Mouse (Mus musculus) hindbrain, embryonic 11.5 days (tissue): ENCODE data around the gene Farsa. TPM values are rescaled to one million over a fixed set of nuclear protein-coding genes. Genes with fewer than 3 reads are reported as not detected.

Experiments used
- ATAC-seq: fragments of 200-750 bp; cut with Nextera tagmentation; 2 replicates; pipeline ENCODE4 v1.8.0; 2017; ENCODE audit warnings: mild to moderate bottlenecking, moderate TSS enrichment, moderate library complexity; ENCODE audit not compliant: low FRiP score
- DNase-seq: peaks from one replicate; pipeline ENCODE4 v3.0.0-alpha.2; 2015; ENCODE audit warnings: low spot score
- H3K27ac ChIP-seq: fragments of 300-500 bp; sonication (generic); 2 replicates; pipeline ENCODE4 v1.5.1; 2014; ENCODE audit warnings: mild to moderate bottlenecking, low read depth, low read length
- H3K27me3 ChIP-seq: fragments of 300-500 bp; sonication (generic); 2 replicates; pipeline ENCODE4 v1.6.1; 2014; ENCODE audit warnings: mild to moderate bottlenecking, low read length, moderate library complexity, mixed read lengths; ENCODE audit not compliant: control insufficient read depth, insufficient read depth
- H3K36me3 ChIP-seq: fragments of 300-500 bp; sonication (generic); 2 replicates; pipeline ENCODE4 v1.6.1; 2014; ENCODE audit warnings: mild to moderate bottlenecking, low read length, moderate library complexity, mixed read lengths; ENCODE audit not compliant: control insufficient read depth, insufficient read depth
- H3K4me1 ChIP-seq: fragments of 300-500 bp; sonication (generic); replicated peaks from 2 replicates; pipeline ENCODE4 v1.6.1; 2014; ENCODE audit warnings: low read length, mixed read lengths; ENCODE audit not compliant: control insufficient read depth, insufficient read depth
- H3K4me2 ChIP-seq: fragments of 300-500 bp; sonication (generic); replicated peaks from 2 replicates; pipeline ENCODE4 v1.6.1; 2014; ENCODE audit warnings: mild to moderate bottlenecking, low read depth, low read length
- H3K4me3 ChIP-seq: fragments of 300-500 bp; sonication (generic); 2 replicates; pipeline ENCODE4 v1.5.1; 2014; ENCODE audit warnings: low read depth, low read length
- H3K9ac ChIP-seq: fragments of 300-500 bp; sonication (generic); 2 replicates; pipeline ENCODE4 v1.6.1; 2014; ENCODE audit warnings: low read depth, low read length
- H3K9me3 ChIP-seq: fragments of 300-500 bp; sonication (generic); 2 replicates; pipeline ENCODE4 v1.6.1; 2016; ENCODE audit warnings: low read length; ENCODE audit not compliant: control insufficient read depth
- WGBS: fragments of 180-500 bp; shearing (Covaris S2); extraction: QIAGEN DNeasy Blood & Tissue Kit; methylation state at CpG from one replicate; pipeline ENCODE4 v1.1.7; 2014; 5-methylcytosine and 5-hydroxymethylcytosine counted together
- polyA plus RNA-seq: library from polyadenylated mRNA; unstranded; fragments of >200 nt; fragmentation: Nextera tagmentation; extraction: Ambion mirVana; gene quantifications from 2 replicates; pipeline ENCODE4 v1.2.1, GENCODE M21; 2014

The Farsa gene
- polyA plus RNA-seq, 1 experiment from 2014 or later = 89.6 TPM

DNA sequence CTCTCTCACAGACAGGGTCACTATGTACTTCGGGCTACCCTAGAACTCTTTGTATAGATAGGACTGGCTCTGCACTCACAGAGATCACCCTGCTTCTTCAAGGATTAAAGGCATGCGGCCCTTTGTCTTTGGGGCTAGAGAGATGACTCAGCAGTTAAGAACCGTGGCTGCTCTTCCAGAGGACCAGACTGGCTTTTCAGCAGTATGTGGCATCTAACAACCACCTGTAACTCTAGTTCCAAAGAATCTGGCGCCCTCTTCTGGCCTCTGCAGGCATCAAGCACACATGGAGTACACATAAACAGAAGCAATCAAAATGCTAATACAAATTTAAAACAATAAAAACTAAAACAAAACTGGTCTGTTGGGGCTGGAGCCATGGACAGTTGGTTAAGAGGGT is 57.2 kb downstream of the Farsa start:
- Histone ChIP-seq H3K4me1 (0 out of 2 replicates have a peak, but pooled peaks cover 5% of the 10 kb centered on the region), H3K27me3 (peaks cover 61% of the 10 kb centered on the region), H3K4me3 (no peak overlapping the region), H3K9me3 (no peaks in the 10 kb centered on the region; the same call in 1 of the 2 replicates), H3K9ac (no peak overlapping the region), H3K36me3 (0 out of 2 replicates have a peak, but pooled peaks cover 2% of the 10 kb centered on the region), H3K27ac (no peak overlapping the region), H3K4me2 (no peak overlapping the region)
- WGBS = 34% methylated on average over 4 of the region's 4 CpGs
- peak; percentile 52 for DNase-seq
- no peak for ATAC-seq

DNA sequence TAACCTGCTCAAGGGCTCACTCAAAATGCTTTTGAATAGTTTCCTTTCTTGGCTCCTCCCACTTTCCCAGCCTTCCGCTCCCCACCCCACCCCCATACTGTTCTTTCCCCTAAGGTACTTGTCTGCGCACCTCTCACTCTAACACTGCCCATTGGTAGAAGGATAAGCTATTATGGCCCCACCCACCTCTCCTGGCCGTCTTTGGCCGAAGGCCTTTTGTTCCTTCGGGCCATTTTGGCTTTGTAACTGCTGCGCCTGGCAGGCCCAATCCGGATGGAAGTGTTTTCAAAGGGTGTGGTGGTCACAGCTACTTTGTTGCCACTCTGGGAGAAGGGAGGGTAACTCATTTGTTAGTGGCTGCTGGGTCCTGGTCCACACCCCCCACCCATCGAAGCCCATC is 58.5 kb downstream of the Farsa start:
- ATAC-seq (no peak), DNase-seq (no peak)
- H3K4me2 ChIP-seq = no peak overlapping the region
- H3K27me3 ChIP-seq = peaks cover 54% of the 10 kb centered on the region
- 0 out of 2 replicates have a peak, but pooled peaks cover 2% of the 10 kb centered on the region for H3K36me3 ChIP-seq
- H3K9ac ChIP-seq = no peak overlapping the region
- no peak overlapping the region for H3K4me3 ChIP-seq
- WGBS = 86% methylated on average over 8 of the region's 8 CpGs
- no peaks in the 10 kb centered on the region; the same call in 1 of the 2 replicates for H3K9me3 ChIP-seq
- no peak overlapping the region for H3K27ac ChIP-seq
- 0 out of 2 replicates have a peak, but pooled peaks cover 3% of the 10 kb centered on the region for H3K4me1 ChIP-seq

GRCm38 (mm10) chr8:84917781-84918180 is 61.0 kb downstream of the Farsa start:
- no peaks in the 10 kb centered on the region; the same call in 1 of the 2 replicates for H3K9me3 ChIP-seq
- H3K36me3 ChIP-seq = 0 out of 2 replicates have a peak, but pooled peaks cover 2% of the 10 kb centered on the region
- H3K9ac ChIP-seq = no peak overlapping the region
- H3K4me3 ChIP-seq = no peak overlapping the region
- no peak overlapping the region for H3K4me2 ChIP-seq
- H3K4me1 ChIP-seq = 0 out of 2 replicates have a peak, but pooled peaks cover 2% of the 10 kb centered on the region
- WGBS = 23% methylated on average over 20 of the region's 20 CpGs
- ATAC-seq (no peak), DNase-seq (no peak)
- peaks cover 35% of the 10 kb centered on the region for H3K27me3 ChIP-seq
- H3K27ac ChIP-seq = no peak overlapping the region

- Histone ChIP-seq H3K4me3 (no peak overlapping the region), H3K9me3 (no peaks in the 10 kb centered on the region; the same call in 1 of the 2 replicates), H3K4me2 (no peak overlapping the region), H3K27me3 (peaks cover 27% of the 10 kb centered on the region), H3K36me3 (0 out of 2 replicates have a peak, but pooled peaks cover 2% of the 10 kb centered on the region), H3K27ac (no peak overlapping the region), H3K4me1 (no peaks in the 10 kb centered on the region), H3K9ac (no peak overlapping the region)
- DNase-seq (no peak), ATAC-seq (no peak)
- 87% methylated on average over 15 of the region's 15 CpGs for WGBS
Observed at GRCm38 (mm10) chr8:84918646-84919045, 61.9 kb downstream of the Farsa start.

Other genes starting within 250 kb of the Farsa start
- gene Ier2, start 194.1 kb upstream of the Farsa start, polyA plus RNA-seq = 60.5 and 61.5 TPM in 2 replicates
- gene Trmt1, start 170.7 kb upstream of the Farsa start, polyA plus RNA-seq = 47.9 and 51.1 TPM in 2 replicates
- gene Nacc1, start 169.1 kb upstream of the Farsa start, polyA plus RNA-seq = 19.7 and 20.5 TPM in 2 replicates
- 5.3 and 5.4 TPM in 2 replicates for gene Lyl1, start 155.5 kb upstream of the Farsa start, polyA plus RNA-seq
- gene G430095P16Rik, start 134.0 kb upstream of the Farsa start, polyA plus RNA-seq = 2.3 and 2.9 TPM in 2 replicates
- gene Nfix, start 56.6 kb upstream of the Farsa start, polyA plus RNA-seq = 2.4 and 3.0 TPM in 2 replicates
- gene Dand5, start 34.2 kb upstream of the Farsa start, polyA plus RNA-seq = 6.2 and 7.1 TPM in 2 replicates
- 36.0 and 37.2 TPM in 2 replicates for gene Gadd45gip1, start 25.5 kb upstream of the Farsa start, polyA plus RNA-seq
- gene Rad23a, start 16.3 kb upstream of the Farsa start, polyA plus RNA-seq = 88.6 and 91.3 TPM in 2 replicates
- gene Calr, start 10.1 kb upstream of the Farsa start, polyA plus RNA-seq = 837 and 845 TPM in 2 replicates
- 51.1 and 57.8 TPM in 2 replicates for gene Syce2, start 15.1 kb downstream of the Farsa start, polyA plus RNA-seq
- gene Gcdh, start 36.9 kb downstream of the Farsa start, polyA plus RNA-seq = 29.2 and 30.5 TPM in 2 replicates
- 12.0 and 14.8 TPM in 2 replicates for gene Klf1, start 44.9 kb downstream of the Farsa start, polyA plus RNA-seq
- 5.8 and 6.4 TPM in 2 replicates for gene Dnase2a, start 51.6 kb downstream of the Farsa start, polyA plus RNA-seq
- gene Mast1, start 80.4 kb downstream of the Farsa start, polyA plus RNA-seq = 10.2 and 11.4 TPM in 2 replicates
- gene Rtbdn, start 90.0 kb downstream of the Farsa start, polyA plus RNA-seq = 0.14 TPM in 1 of 2 replicates, not detected in the other
- not detected in 2 replicates for gene Gm49661, start 112.4 kb downstream of the Farsa start, polyA plus RNA-seq
- gene Prdx2, start 112.6 kb downstream of the Farsa start, polyA plus RNA-seq = 1,367 and 1,409 TPM in 2 replicates
- gene Rnaseh2a, start 112.8 kb downstream of the Farsa start, polyA plus RNA-seq = 98.5 and 104 TPM in 2 replicates
- 6.2 and 6.4 TPM in 2 replicates for gene Junb, start 121.7 kb downstream of the Farsa start, polyA plus RNA-seq
- gene Hook2, start 133.6 kb downstream of the Farsa start, polyA plus RNA-seq = 9.5 and 10.3 TPM in 2 replicates
- not detected in 2 replicates for gene Best2, start 157.5 kb downstream of the Farsa start, polyA plus RNA-seq
- gene Asna1, start 168.3 kb downstream of the Farsa start, polyA plus RNA-seq = 134 TPM in 2 replicates
- gene Trir, start 169.8 kb downstream of the Farsa start, polyA plus RNA-seq = 180 and 186 TPM in 2 replicates
- gene Tnpo2, start 179.9 kb downstream of the Farsa start, polyA plus RNA-seq = 18.8 and 24.6 TPM in 2 replicates
- gene Fbxw9, start 203.1 kb downstream of the Farsa start, polyA plus RNA-seq = 27.2 and 27.4 TPM in 2 replicates
- gene Gm5741, start 211.0 kb downstream of the Farsa start, polyA plus RNA-seq = not detected in 2 replicates
- 66.4 and 67.8 TPM in 2 replicates for gene Dhps, start 214.8 kb downstream of the Farsa start, polyA plus RNA-seq
- 116 and 123 TPM in 2 replicates for gene Wdr83os, start 223.8 kb downstream of the Farsa start, polyA plus RNA-seq
- gene Wdr83, start 224.3 kb downstream of the Farsa start, polyA plus RNA-seq = 52.6 and 55.9 TPM in 2 replicates
- gene Man2b1, start 226.3 kb downstream of the Farsa start, polyA plus RNA-seq = 16.7 and 16.9 TPM in 2 replicates